Mouse (Mus musculus) kidney, adult 2 months (tissue): ENCODE measurements at regions not wholly inside any gene's neighbourhood (a gene's known extent, or its start where the extent isn't known, plus 50 kb on each side); places are given as distances from the start of the nearest gene placed in this dataset.

Experiments used
- CTCF ChIP-seq: fragments of 200-500 bp; conservative IDR thresholded peaks from 2 replicates; pipeline ENCODE4 v1.5.1; 2011; ENCODE audit warnings: low read depth, mild to moderate bottlenecking, control low read depth, low read length, moderate library complexity, mixed read lengths; ENCODE audit not compliant: insufficient read depth, insufficient read length
- POLR2A ChIP-seq: fragments of 200-500 bp; IDR thresholded peaks from one replicate; pipeline ENCODE4 v1.6.1; 2011; ENCODE audit warnings: low read depth, low read length, control low read depth

- TF ChIP-seq POLR2A (no peak), CTCF (no peak)
These were observed 436.5 kb upstream of the Fign start for GRCm38 (mm10) chr2:64534344-64534743.
